Mouse (Mus musculus) kidney, adult 2 months (tissue): Measurements from ENCODE around the gene Nelfcd.

ENCODE experiments used
- CTCF ChIP-seq: fragments of 200-500 bp; conservative IDR thresholded peaks from 2 replicates; pipeline ENCODE4 v1.5.1; 2011; ENCODE audit warnings: low read depth, mild to moderate bottlenecking, control low read depth, low read length, moderate library complexity, mixed read lengths; ENCODE audit not compliant: insufficient read depth, insufficient read length
- POLR2A ChIP-seq: fragments of 200-500 bp; IDR thresholded peaks from one replicate; pipeline ENCODE4 v1.6.1; 2011; ENCODE audit warnings: low read depth, low read length, control low read depth

DNA sequence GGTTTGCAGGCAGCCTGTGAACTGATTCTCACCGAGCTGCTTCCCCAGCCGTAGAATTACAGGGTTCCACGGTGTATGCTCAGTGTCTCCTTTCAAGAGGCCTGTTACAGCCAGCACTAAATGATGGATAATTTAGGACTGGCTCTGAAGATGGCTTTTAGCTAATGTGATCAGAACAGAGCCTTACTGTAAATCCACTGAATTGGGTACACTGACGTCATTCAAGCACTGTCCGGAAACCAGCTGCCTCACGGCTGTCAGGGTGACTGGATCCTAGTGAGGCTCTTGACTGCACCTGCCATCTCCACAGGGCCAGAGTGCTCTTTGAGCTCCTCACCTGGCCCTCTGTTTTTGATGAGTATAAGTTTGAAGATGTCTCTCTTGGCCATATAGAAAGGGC, 5.5 kb downstream of the Nelfcd start:
- TF ChIP-seq POLR2A (no peak), CTCF (no peak)
